Mouse (Mus musculus): Measurements from ENCODE around the gene Nup50.
A peak's percentile ranks its signal among the peaks of the same experiment; 100 is the strongest.

DNA sequence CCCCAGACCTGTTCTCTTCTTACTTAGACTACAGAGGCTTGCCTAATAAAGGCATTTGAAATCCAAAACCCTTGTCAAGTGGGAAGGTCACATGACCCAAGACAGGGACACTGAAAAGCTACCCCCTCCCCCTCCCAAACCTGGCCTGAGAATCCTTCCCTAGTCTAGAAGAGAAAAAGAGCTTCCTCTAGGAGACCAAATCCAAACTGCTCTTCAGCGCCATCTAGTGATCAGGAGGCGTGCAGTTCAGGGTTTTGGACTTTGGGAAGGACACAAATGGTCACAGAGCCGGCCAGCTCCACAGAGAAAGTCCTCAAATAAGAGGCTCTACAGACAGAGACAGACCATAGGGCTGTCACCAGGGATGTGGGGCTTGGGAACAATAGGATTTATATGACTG is 31.6 kb upstream of the Nup50 start:
- TF ChIP-seq CTCF (IDR thresholded peaks at IDR 0.05; ENCODE audit: borderline replicate concordance, insufficient read depth, low read depth, low read length) (peak; percentile 89), POLR2A (IDR thresholded peaks at IDR 0.05; ENCODE audit: borderline replicate concordance, insufficient read depth, low read length) (no peak)
